Mouse (Mus musculus): ENCODE results near the gene Vil1. TPM values are rescaled to one million over a fixed set of nuclear protein-coding genes. Genes with fewer than 3 reads are reported as not detected.

Gene Vil1
- polyA plus RNA-seq, 1 experiment from 2014 or later: 0.10 TPM

MicroRNA genes within 50 kb of the gene (microRNA counts, 519-probe panel; counts per million panel counts)
- 3,699 counts per million, percentile 55 among the panel's probes with 10 or more counts for microRNA mmu-miR-26b

Small RNA genes within 50 kb of the gene (microRNA-seq; reads per million reads assigned to microRNA genes)
- gene Mir26b: 10,073 reads per million, percentile 96 among the genes with 10 or more reads in this experiment

Other genes with a start within 250 kb of the Vil1 start
- not detected in 2 replicates for gene Cxcr1, start 214.7 kb upstream of the Vil1 start, polyA plus RNA-seq (2015; fragmentation: Nextera tagmentation; extraction: Ambion mirVana)
- 436 and 457 TPM in 2 replicates for gene Arpc2, start 173.3 kb upstream of the Vil1 start, polyA plus RNA-seq (2015; fragmentation: Nextera tagmentation; extraction: Ambion mirVana)
- 0.28 TPM in 1 of 2 replicates, not detected in the other for gene Gpbar1, start 130.8 kb upstream of the Vil1 start, polyA plus RNA-seq (2015; fragmentation: Nextera tagmentation; extraction: Ambion mirVana)
- gene Aamp, start 124.6 kb upstream of the Vil1 start, polyA plus RNA-seq (2015; fragmentation: Nextera tagmentation; extraction: Ambion mirVana): 195 and 200 TPM in 2 replicates
- 104 and 119 TPM in 2 replicates for gene Pnkd, start 124.4 kb upstream of the Vil1 start, polyA plus RNA-seq (2015; fragmentation: Nextera tagmentation; extraction: Ambion mirVana)
- 9.0 and 10.9 TPM in 2 replicates for gene Tmbim1, start 103.8 kb upstream of the Vil1 start, polyA plus RNA-seq (2015; fragmentation: Nextera tagmentation; extraction: Ambion mirVana)
- gene Catip, start 47.3 kb upstream of the Vil1 start, polyA plus RNA-seq (2015; fragmentation: Nextera tagmentation; extraction: Ambion mirVana): 0.73 and 1.1 TPM in 2 replicates
- gene Slc11a1, start 34.2 kb upstream of the Vil1 start, polyA plus RNA-seq (2015; fragmentation: Nextera tagmentation; extraction: Ambion mirVana): 2.7 and 3.1 TPM in 2 replicates
- gene Ctdsp1, start 17.9 kb upstream of the Vil1 start, polyA plus RNA-seq (2015; fragmentation: Nextera tagmentation; extraction: Ambion mirVana): 22.5 and 27.1 TPM in 2 replicates
- 46.8 and 48.9 TPM in 2 replicates for gene Cnot9, start 96.7 kb downstream of the Vil1 start, polyA plus RNA-seq (2015; fragmentation: Nextera tagmentation; extraction: Ambion mirVana)
- 6.5 and 8.7 TPM in 2 replicates for gene Plcd4, start 133.5 kb downstream of the Vil1 start, polyA plus RNA-seq (2015; fragmentation: Nextera tagmentation; extraction: Ambion mirVana)
- gene Usp37, start 134.9 kb downstream of the Vil1 start, polyA plus RNA-seq (2015; fragmentation: Nextera tagmentation; extraction: Ambion mirVana): 24.1 and 25.0 TPM in 2 replicates
- 6.7 and 7.5 TPM in 2 replicates for gene Zfp142, start 178.9 kb downstream of the Vil1 start, polyA plus RNA-seq (2015; fragmentation: Nextera tagmentation; extraction: Ambion mirVana)
- 21.7 and 22.2 TPM in 2 replicates for gene Bcs1l, start 178.9 kb downstream of the Vil1 start, polyA plus RNA-seq (2015; fragmentation: Nextera tagmentation; extraction: Ambion mirVana)
- 42.7 and 44.6 TPM in 2 replicates for gene Rnf25, start 192.0 kb downstream of the Vil1 start, polyA plus RNA-seq (2015; fragmentation: Nextera tagmentation; extraction: Ambion mirVana)
- gene Stk36, start 192.1 kb downstream of the Vil1 start, polyA plus RNA-seq (2015; fragmentation: Nextera tagmentation; extraction: Ambion mirVana): 16.5 and 19.7 TPM in 2 replicates

Data from neural tube, embryonic 13.5 days (tissue).